ENCODE assay signal across 10 mouse cellular contexts in the genomic region with DNA sequence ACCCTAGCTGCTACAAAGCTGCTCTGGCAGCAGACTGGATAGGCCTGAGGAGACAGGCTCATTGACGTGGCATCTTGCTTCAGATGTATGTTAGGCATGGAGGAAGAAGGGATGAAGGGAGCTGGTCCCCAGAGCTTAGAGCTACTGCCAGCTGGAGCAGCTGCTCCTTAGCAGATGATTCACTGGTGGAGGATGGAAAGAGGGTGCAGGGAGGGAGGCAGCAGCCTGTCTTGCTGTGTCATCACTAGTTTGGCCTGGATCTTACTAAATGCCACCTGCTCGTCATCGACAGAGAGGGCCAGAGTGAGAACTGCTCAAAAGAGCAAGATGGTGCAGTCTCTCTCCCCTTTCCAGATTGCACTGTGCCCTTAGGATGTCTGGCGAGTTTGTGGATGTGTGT. TPM values are rescaled to one million over a fixed set of nuclear protein-coding genes. Genes with fewer than 3 reads are reported as not detected.
A peak's percentile ranks its signal among the peaks of the same experiment; 100 is the strongest.
DNase-seq lines count a peak whose midpoint lies in the region; ATAC-seq and TF ChIP-seq lines count a peak whose summit lies in the region.
"Had no signal": no experiment of that assay in that cellular context is flagged by ENCODE, and none has a peak within 500 bp of the region (broad histone marks: within the 10 kb centered on the region; RNA-seq: fewer than 3 reads in every experiment).

No protein-coding gene starts in this region.

- peaks cover 79% of the 10 kb centered on the region for H3K36me3 ChIP-seq in hindbrain, embryonic 13.5 days
- H3K36me3 ChIP-seq in hindbrain, postnatal 0 days (ENCODE audit: insufficient read depth, low read length) = peaks cover 52% of the 10 kb centered on the region
- H3K36me3 ChIP-seq in heart, embryonic 12.5 days = peaks cover 69% of the 10 kb centered on the region

- no peak overlapping the region for H3K4me3 ChIP-seq in hindbrain, embryonic 13.5 days
- H3K4me3 ChIP-seq in hindbrain, postnatal 0 days (ENCODE audit: low read length) = no peak overlapping the region
- no peak overlapping the region for H3K4me3 ChIP-seq in heart, embryonic 12.5 days
- H3K4me3 ChIP-seq: intestine, embryonic 15.5 days had no signal

- WGBS in hindbrain, embryonic 13.5 days = 83% methylated on average over 4 of the region's 4 CpGs
- 57% methylated on average over 4 of the region's 4 CpGs for WGBS in hindbrain, postnatal 0 days
- WGBS in heart, embryonic 12.5 days = 71% methylated on average over 4 of the region's 4 CpGs

- H3K27me3 ChIP-seq in hindbrain, embryonic 13.5 days = no peaks in the 10 kb centered on the region
- no peaks in the 10 kb centered on the region for H3K27me3 ChIP-seq in hindbrain, postnatal 0 days (ENCODE audit: insufficient read depth, low read length)
- H3K27me3 ChIP-seq in heart, embryonic 12.5 days (replicated peaks) = no peaks in the 10 kb centered on the region
- H3K27me3 ChIP-seq: intestine, embryonic 15.5 days had no signal

- H3K4me1 ChIP-seq in hindbrain, embryonic 13.5 days (replicated peaks) = peaks cover 32% of the 10 kb centered on the region
- peaks cover 9% of the 10 kb centered on the region for H3K4me1 ChIP-seq in hindbrain, postnatal 0 days (ENCODE audit: insufficient read depth, low read length)
- peaks cover 14% of the 10 kb centered on the region for H3K4me1 ChIP-seq in heart, embryonic 12.5 days (replicated peaks)

- ATAC-seq in hindbrain, embryonic 13.5 days (ENCODE audit: low FRiP score) = no peak
- ATAC-seq in hindbrain, postnatal 0 days = no peak
- ATAC-seq in heart, embryonic 12.5 days (ENCODE audit: insufficient number of reproducible peaks, low FRiP score) = no peak
- ATAC-seq: intestine, embryonic 15.5 days had no signal

- TF ChIP-seq CTCF in hindbrain, postnatal 0 days (IDR thresholded peaks at IDR 0.05; ENCODE audit: low read depth) = no peak

- no peak overlapping the region for H3K27ac ChIP-seq in hindbrain, embryonic 13.5 days
- H3K27ac ChIP-seq in hindbrain, postnatal 0 days = no peak overlapping the region
- no peak overlapping the region for H3K27ac ChIP-seq in heart, embryonic 12.5 days (ENCODE audit: poor library complexity, severe bottlenecking)
- H3K27ac ChIP-seq: intestine, embryonic 15.5 days had no signal

- H3K4me2 ChIP-seq in hindbrain, embryonic 13.5 days = no peak overlapping the region
- no peak overlapping the region for H3K4me2 ChIP-seq in hindbrain, postnatal 0 days (ENCODE audit: low read depth, low read length)
- no peak overlapping the region for H3K4me2 ChIP-seq in heart, embryonic 12.5 days
- H3K4me2 ChIP-seq: intestine, embryonic 15.5 days had no signal

- 0 out of 2 replicates have a peak overlapping the region, but pooled peaks have one; percentile 29 for H3K9ac ChIP-seq in hindbrain, embryonic 13.5 days
- no peak overlapping the region for H3K9ac ChIP-seq in hindbrain, postnatal 0 days (replicated peaks; ENCODE audit: low read length)
- no peak overlapping the region for H3K9ac ChIP-seq in heart, embryonic 12.5 days
- H3K9ac ChIP-seq: intestine, embryonic 15.5 days had no signal

- H3K9me3 ChIP-seq in hindbrain, embryonic 13.5 days = no peaks in the 10 kb centered on the region
- no peaks in the 10 kb centered on the region for H3K9me3 ChIP-seq in hindbrain, postnatal 0 days (ENCODE audit: low read length)
- no peaks in the 10 kb centered on the region for H3K9me3 ChIP-seq in heart, embryonic 12.5 days (replicated peaks)
- H3K9me3 ChIP-seq: intestine, embryonic 15.5 days had no signal

- no peak for DNase-seq in hindbrain, postnatal 0 days (ENCODE audit: low spot score)
- peak; percentile 96 for DNase-seq in brain, adult 2 months (ENCODE audit: low read depth, low spot score)
- DNase-seq in layer of hippocampus, adult 8-10 months (ENCODE audit: low spot score in 2 of 2) = peak; percentile 76 to 81
- peak; percentile 78 for DNase-seq in right cerebral cortex, postnatal 25 days
- no peak for DNase-seq in B cell, adult 2 months
- no peak for DNase-seq in ovary, postnatal 14 days (ENCODE audit: low spot score)
- DNase-seq: gastrocnemius, postnatal 10 days had no signal

RNA-seq across cellular contexts. Expression of gene Ensa, which starts 5.0 kb away (rescaled TPM):
- 106 and 108 TPM in 2 replicates for polyA plus RNA-seq in hindbrain, embryonic 13.5 days (2015; fragmentation: Nextera tagmentation; extraction: Ambion mirVana)
- total RNA-seq in hindbrain, postnatal 0 days (2014; rRNA removed) = 84.3 and 93.8 TPM in 2 replicates
- 136 and 139 TPM in 2 replicates for polyA plus RNA-seq in hindbrain, postnatal 0 days (2015; fragmentation: Nextera tagmentation; extraction: Ambion mirVana)
- total RNA-seq in layer of hippocampus, adult 8-10 months (2022) = 100 to 1,000 TPM; 286 to 320 (median 297) TPM
- 50.8 and 51.4 TPM in 2 replicates for polyA plus RNA-seq in heart, embryonic 12.5 days (2016; fragmentation: Nextera tagmentation; extraction: Ambion mirVana)

RNA-seq across cellular contexts. Expression of gene Mcl1, which starts 28.8 kb away (rescaled TPM):
- polyA plus RNA-seq in hindbrain, embryonic 13.5 days (2015; fragmentation: Nextera tagmentation; extraction: Ambion mirVana) = 49.3 and 54.2 TPM in 2 replicates
- 110 and 126 TPM in 2 replicates for total RNA-seq in hindbrain, postnatal 0 days (2014; rRNA removed)
- polyA plus RNA-seq in hindbrain, postnatal 0 days (2015; fragmentation: Nextera tagmentation; extraction: Ambion mirVana) = 38.8 and 41.5 TPM in 2 replicates
- total RNA-seq in layer of hippocampus, adult 8-10 months (2022) = 10 to 100 TPM; 55.1 to 73.6 (median 61.1) TPM
- polyA plus RNA-seq in heart, embryonic 12.5 days (2016; fragmentation: Nextera tagmentation; extraction: Ambion mirVana) = 65.2 and 66.9 TPM in 2 replicates

RNA-seq across cellular contexts. Expression of gene Golph3l, which starts 41.0 kb away (rescaled TPM):
- 30.6 and 32.6 TPM in 2 replicates for polyA plus RNA-seq in hindbrain, embryonic 13.5 days (2015; fragmentation: Nextera tagmentation; extraction: Ambion mirVana)
- 17.3 and 18.4 TPM in 2 replicates for total RNA-seq in hindbrain, postnatal 0 days (2014; rRNA removed)
- 19.3 and 20.1 TPM in 2 replicates for polyA plus RNA-seq in hindbrain, postnatal 0 days (2015; fragmentation: Nextera tagmentation; extraction: Ambion mirVana)
- total RNA-seq in layer of hippocampus, adult 8-10 months (2022) = 10 to 100 TPM; 20.3 to 27.0 (median 21.9) TPM
- 24.1 and 25.1 TPM in 2 replicates for polyA plus RNA-seq in heart, embryonic 12.5 days (2016; fragmentation: Nextera tagmentation; extraction: Ambion mirVana)

RNA-seq across cellular contexts. Expression of gene Adamtsl4, which starts 58.0 kb away (rescaled TPM):
- polyA plus RNA-seq in hindbrain, embryonic 13.5 days (2015; fragmentation: Nextera tagmentation; extraction: Ambion mirVana) = 0.98 and 1.0 TPM in 2 replicates
- 1.0 and 1.6 TPM in 2 replicates for total RNA-seq in hindbrain, postnatal 0 days (2014; rRNA removed)
- polyA plus RNA-seq in hindbrain, postnatal 0 days (2015; fragmentation: Nextera tagmentation; extraction: Ambion mirVana) = 1.4 and 2.1 TPM in 2 replicates
- total RNA-seq in layer of hippocampus, adult 8-10 months (2022) = 10 to 100 TPM in 2 of 4 experiments, 1 to 10 TPM in 2; 5.2 to 17.9 (median 10.4) TPM
- polyA plus RNA-seq in heart, embryonic 12.5 days (2016; fragmentation: Nextera tagmentation; extraction: Ambion mirVana) = 4.3 and 4.9 TPM in 2 replicates

Comparison
In these comparisons a context has a peak if more than half of its experiments do, and no peak if none do; other contexts are left out.
1. DNase-seq: peak in brain, adult 2 months (single experiment), layer of hippocampus, adult 8-10 months (2 of 2) and right cerebral cortex, postnatal 25 days (single experiment); none in hindbrain, postnatal 0 days (single experiment), B cell, adult 2 months (0 of 2) and ovary, postnatal 14 days (single experiment).